8 mouse cellular contexts compared by ENCODE assay signal in genomic region chr11:90356036-90356435, GRCm38 (mm10). TPM values are rescaled to one million over a fixed set of nuclear protein-coding genes. Genes with fewer than 3 reads are reported as not detected.
DNase-seq lines count a peak whose midpoint lies in the region; ATAC-seq and TF ChIP-seq lines count a peak whose summit lies in the region.

No protein-coding gene starts in this region.

- no peak overlapping the region for H3K4me3 ChIP-seq in heart, embryonic 13.5 days
- H3K4me3 ChIP-seq in neural tube, embryonic 12.5 days: no peak overlapping the region
- H3K4me3 ChIP-seq in limb, embryonic 14.5 days (replicated peaks; ENCODE audit: low read length): no peak overlapping the region

- H3K36me3 ChIP-seq in heart, embryonic 13.5 days: no peaks in the 10 kb centered on the region
- no peaks in the 10 kb centered on the region for H3K36me3 ChIP-seq in neural tube, embryonic 12.5 days
- H3K36me3 ChIP-seq in limb, embryonic 14.5 days (ENCODE audit: control insufficient read depth, insufficient read depth, low read length): no peaks in the 10 kb centered on the region

- H3K4me2 ChIP-seq in heart, embryonic 13.5 days: peak overlapping the region; percentile 44
- peak overlapping the region; percentile 16; the same call in 1 of the 2 replicates for H3K4me2 ChIP-seq in neural tube, embryonic 12.5 days (replicated peaks)
- H3K4me2 ChIP-seq in limb, embryonic 14.5 days (replicated peaks; ENCODE audit: low read depth, low read length, severe bottlenecking): 0 out of 2 replicates have a peak overlapping the region, but pooled peaks have one; percentile 11

- TF ChIP-seq POLR2A in limb, embryonic 14.5 days (IDR thresholded peaks at IDR 0.05; ENCODE audit: borderline replicate concordance, extremely low read depth, insufficient read depth, insufficient read length): no peak

- H3K4me1 ChIP-seq in heart, embryonic 13.5 days: peaks cover 41% of the 10 kb centered on the region
- H3K4me1 ChIP-seq in neural tube, embryonic 12.5 days: peaks cover 17% of the 10 kb centered on the region
- H3K4me1 ChIP-seq in limb, embryonic 14.5 days (ENCODE audit: control insufficient read depth, insufficient read depth, low read length): peaks cover 24% of the 10 kb centered on the region

- no peak overlapping the region; the same call in 1 of the 2 replicates for H3K9ac ChIP-seq in heart, embryonic 13.5 days
- H3K9ac ChIP-seq in neural tube, embryonic 12.5 days: no peak overlapping the region
- H3K9ac ChIP-seq in limb, embryonic 14.5 days (ENCODE audit: low read depth, low read length, severe bottlenecking): no peak overlapping the region

- H3K27me3 ChIP-seq in heart, embryonic 13.5 days (replicated peaks): 0 out of 2 replicates have a peak, but pooled peaks cover 5% of the 10 kb centered on the region
- H3K27me3 ChIP-seq in neural tube, embryonic 12.5 days (replicated peaks): no peaks in the 10 kb centered on the region
- H3K27me3 ChIP-seq in limb, embryonic 14.5 days (ENCODE audit: control insufficient read depth, insufficient read depth, low read length): no peaks in the 10 kb centered on the region

- ATAC-seq in heart, embryonic 13.5 days (ENCODE audit: extremely low read depth, insufficient number of reproducible peaks, low FRiP score, low TSS enrichment): 0 out of 2 replicates have a peak, but pooled peaks have one; percentile 12
- ATAC-seq in neural tube, embryonic 12.5 days (ENCODE audit: low FRiP score, low read depth): no peak
- no peak for ATAC-seq in limb, embryonic 14.5 days (ENCODE audit: low FRiP score, low read depth)

- 0 out of 2 replicates have a peak, but pooled peaks cover 4% of the 10 kb centered on the region for H3K9me3 ChIP-seq in heart, embryonic 13.5 days
- H3K9me3 ChIP-seq in neural tube, embryonic 12.5 days: no peaks in the 10 kb centered on the region
- H3K9me3 ChIP-seq in limb, embryonic 14.5 days (ENCODE audit: control insufficient read depth, low read length): no peaks in the 10 kb centered on the region

- peak overlapping the region; percentile 64 for H3K27ac ChIP-seq in heart, embryonic 13.5 days (replicated peaks)
- H3K27ac ChIP-seq in neural tube, embryonic 12.5 days: no peak overlapping the region
- H3K27ac ChIP-seq in limb, embryonic 14.5 days (replicated peaks; ENCODE audit: low read depth, low read length): no peak overlapping the region

- WGBS in heart, embryonic 13.5 days: 15% methylated on average over 3 of the region's 3 CpGs
- WGBS in neural tube, embryonic 12.5 days: 13% methylated on average over 3 of the region's 3 CpGs
- WGBS in limb, embryonic 14.5 days: 16% methylated on average over 3 of the region's 3 CpGs

- DNase-seq in heart, adult 9 months (ENCODE audit: low spot score in 2 of 2): no peak
- DNase-seq in neural tube, embryonic 10.5 days (ENCODE audit: extremely low spot score, low spot score): no peak
- no peak for DNase-seq in limb, embryonic 14.5 days (ENCODE audit: low spot score)
- no peak for DNase-seq in thymus, postnatal 14 days
- DNase-seq in adrenal gland, adult (ENCODE audit: inconsistent age in 2 of 2, low spot score in 1 of 2): no peak
- DNase-seq in left cerebral cortex, adult 8-10 months (ENCODE audit: low spot score in 2 of 2): no peak

RNA-seq across cellular contexts. Expression of gene Hlf, which starts 34.7 kb away (rescaled TPM):
- 3.0 and 3.3 TPM in 2 replicates for polyA plus RNA-seq in heart, embryonic 13.5 days (2015; fragmentation: Nextera tagmentation; extraction: Ambion mirVana)
- polyA plus RNA-seq in neural tube, embryonic 12.5 days (2016; fragmentation: Nextera tagmentation; extraction: Ambion mirVana): 1.8 and 2.5 TPM in 2 replicates
- 2.8 and 3.7 TPM in 2 replicates for polyA plus RNA-seq in limb, embryonic 14.5 days (2012; rRNA removed)
- polyA plus RNA-seq in limb, embryonic 14.5 days (2014; fragmentation: Nextera tagmentation; extraction: Ambion mirVana): 2.2 and 2.9 TPM in 2 replicates
- total RNA-seq in left cerebral cortex, adult 8-10 months (2022): 100 to 1,000 TPM; 132 to 146 (median 139) TPM
